Mouse (Mus musculus): ENCODE data around the gene Slc38a4. TPM values are rescaled to one million over a fixed set of nuclear protein-coding genes. Genes with fewer than 3 reads are reported as not detected.

Slc38a4 gene
- polyA plus RNA-seq, 1 experiment: 45.4 TPM

GRCm38 (mm10) chr15:96969792-96970191 is 86.0 kb downstream of the Slc38a4 start:
- DNase-seq (ENCODE audit: low read depth): no peak

GRCm38 (mm10) chr15:96968741-96969140 is 87.0 kb downstream of the Slc38a4 start:
- no peak for DNase-seq (ENCODE audit: low read depth)

GRCm38 (mm10) chr15:96966326-96966725 is 89.4 kb downstream of the Slc38a4 start:
- no peak for DNase-seq (ENCODE audit: low read depth)

- no peak for DNase-seq (ENCODE audit: low read depth)
Measured at GRCm38 (mm10) chr15:96963735-96964134, 92.0 kb downstream of the Slc38a4 start.

GRCm38 (mm10) chr15:96963318-96963717 is 92.4 kb downstream of the Slc38a4 start:
- no peak for DNase-seq (ENCODE audit: low read depth)

- no peak for DNase-seq (ENCODE audit: low read depth)
Measured at GRCm38 (mm10) chr15:96960343-96960742, 95.4 kb downstream of the Slc38a4 start.

- no peak for DNase-seq (ENCODE audit: low read depth)
Measured at GRCm38 (mm10) chr15:96959247-96959646, 96.5 kb downstream of the Slc38a4 start.

- DNase-seq (ENCODE audit: low read depth): no peak
Measured at GRCm38 (mm10) chr15:96956699-96957098, 99.1 kb downstream of the Slc38a4 start.

- DNase-seq (ENCODE audit: low read depth): no peak
Measured at GRCm38 (mm10) chr15:96954389-96954788, 101.4 kb downstream of the Slc38a4 start.

- no peak for DNase-seq (ENCODE audit: low read depth)
Measured at GRCm38 (mm10) chr15:96953938-96954238, 101.9 kb downstream of the Slc38a4 start.

GRCm38 (mm10) chr15:96953112-96953937 is 102.4 kb downstream of the Slc38a4 start:
- DNase-seq (ENCODE audit: low read depth): no peak

GRCm38 (mm10) chr15:96952488-96952887 is 103.3 kb downstream of the Slc38a4 start:
- DNase-seq (ENCODE audit: low read depth): no peak

GRCm38 (mm10) chr15:96951783-96952182 is 104.0 kb downstream of the Slc38a4 start:
- DNase-seq (ENCODE audit: low read depth): no peak

GRCm38 (mm10) chr15:96948471-96948870 is 107.3 kb downstream of the Slc38a4 start:
- no peak for DNase-seq (ENCODE audit: low read depth)

Other genes starting within 250 kb of the Slc38a4 start
- gene Pced1b, start 191.2 kb upstream of the Slc38a4 start, polyA plus RNA-seq (2012; rRNA removed): 28.5 and 30.9 TPM in 2 replicates
- gene Amigo2, start 191.3 kb upstream of the Slc38a4 start, polyA plus RNA-seq (2012; rRNA removed): 3.9 and 6.0 TPM in 2 replicates

Measured in gonadal fat pad, adult 2 months (tissue).